Mouse (Mus musculus) limb, embryonic 14.5 days (tissue): Measurements from ENCODE around the gene Gm11639. TPM values are rescaled to one million over a fixed set of nuclear protein-coding genes. Genes with fewer than 3 reads are reported as not detected.
A peak's percentile ranks its signal among the peaks of the same experiment; 100 is the strongest.

Experiments
- ATAC-seq: fragments of 200-750 bp; cut with Nextera tagmentation; 2 replicates; pipeline ENCODE4 v1.8.0; 2017; ENCODE audit warnings: low read depth, moderate number of reproducible peaks, moderate TSS enrichment; ENCODE audit not compliant: low FRiP score
- DNase-seq: peaks from one replicate; pipeline ENCODE4 v3.0.0-alpha.2; 2015; ENCODE audit warnings: low spot score
- H3K27ac ChIP-seq: fragments of 300-500 bp; sonication (generic); replicated peaks from 2 replicates; pipeline ENCODE4 v1.5.1; 2014; ENCODE audit warnings: low read depth, mild to moderate bottlenecking, low read length, moderate library complexity, mixed read lengths
- H3K27me3 ChIP-seq: fragments of 300-500 bp; sonication (generic); 2 replicates; pipeline ENCODE4 v1.6.1; 2014; ENCODE audit warnings: low read length, mixed read lengths; ENCODE audit not compliant: control insufficient read depth, insufficient read depth
- H3K36me3 ChIP-seq: fragments of 300-500 bp; sonication (generic); 2 replicates; pipeline ENCODE4 v1.6.1; 2014; ENCODE audit warnings: mild to moderate bottlenecking, low read length, moderate library complexity, mixed read lengths; ENCODE audit not compliant: control insufficient read depth, insufficient read depth
- H3K4me1 ChIP-seq: fragments of 300-500 bp; sonication (generic); 2 replicates; pipeline ENCODE4 v1.6.1; 2014; ENCODE audit warnings: antibody characterized with exemption, low read length, mixed read lengths; ENCODE audit not compliant: control insufficient read depth, insufficient read depth
- H3K4me2 ChIP-seq: fragments of 300-500 bp; sonication (generic); replicated peaks from 2 replicates; pipeline ENCODE4 v1.6.1; 2014; ENCODE audit warnings: low read depth, mild to moderate bottlenecking, low read length, moderate library complexity; ENCODE audit not compliant: severe bottlenecking
- H3K4me3 ChIP-seq: fragments of 300-500 bp; sonication (generic); replicated peaks from 2 replicates; pipeline ENCODE4 v1.5.1; 2014; ENCODE audit warnings: low read length
- H3K9ac ChIP-seq: fragments of 300-500 bp; sonication (generic); 2 replicates; pipeline ENCODE4 v1.6.1; 2014; ENCODE audit warnings: mild to moderate bottlenecking, low read depth, low read length, moderate library complexity; ENCODE audit not compliant: severe bottlenecking
- H3K9me3 ChIP-seq: fragments of 300-500 bp; sonication (generic); 2 replicates; pipeline ENCODE4 v1.6.1; 2016; ENCODE audit warnings: low read length; ENCODE audit not compliant: control insufficient read depth
- POLR2A ChIP-seq: fragments of 200-500 bp; IDR thresholded peaks from 2 replicates; pipeline ENCODE4 v1.8.0; 2012; ENCODE audit warnings: inconsistent platforms, mild to moderate bottlenecking, moderate library complexity, borderline replicate concordance; ENCODE audit not compliant: insufficient read depth, insufficient read length; ENCODE audit errors: extremely low read depth
- WGBS: fragments of 180-500 bp; shearing (Covaris S2); extraction: QIAGEN DNeasy Blood & Tissue Kit; methylation state at CpG from one replicate; pipeline ENCODE4 v1.1.7; 2014; 5-methylcytosine and 5-hydroxymethylcytosine counted together
- polyA plus RNA-seq, 2 experiments: library from polyadenylated mRNA; depleted of rRNA in 1 of 2; stranded (reverse) in 1 of 2; unstranded in 1 of 2; fragments of >200 nt; fragmentation: Nextera tagmentation in 1 of 2; extraction: Ambion mirVana in 1 of 2; gene quantifications; 2 replicates each; pipeline versions ENCODE4 v1.2.1 to v1.2.3; 2012 to 2014

Gm11639 gene
- under 0.01 TPM in 1 of 2 replicates, not detected in the other for polyA plus RNA-seq (2012; rRNA removed)
- polyA plus RNA-seq (2014; fragmentation: Nextera tagmentation; extraction: Ambion mirVana): 0.01 TPM in 1 of 2 replicates, not detected in the other

DNA sequence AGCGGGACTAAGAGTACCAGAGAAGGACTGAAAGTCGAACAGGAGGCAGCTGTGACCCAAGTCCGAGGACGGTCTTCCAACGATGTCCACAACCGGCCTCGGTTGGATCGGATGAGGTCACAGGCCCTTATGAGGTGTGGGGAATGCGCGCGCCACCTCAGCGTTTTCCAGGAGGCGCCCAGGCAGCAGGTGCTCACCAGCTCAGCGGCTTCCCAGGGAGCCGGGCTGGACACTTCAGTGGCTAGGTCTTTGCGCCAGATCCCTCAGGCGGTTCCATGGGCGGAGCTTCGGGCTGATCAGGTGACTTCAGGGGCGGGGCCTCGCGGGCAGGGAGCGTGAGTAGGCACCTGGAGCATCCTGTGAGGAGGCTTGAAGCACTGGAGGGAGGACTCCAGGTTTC lies at the start of gene Gm11639:
Gene Gm11639, plus strand, starts transcription at position 160 of the 400 bp plus-strand sequence.
- Histone ChIP-seq H3K4me3 (no peak within 1 kb of the TSS), H3K4me1 (peaks cover 3% of the 10 kb centered on the region; the same call in 1 of the 2 replicates), H3K27me3 (no peaks in the 10 kb centered on the region), H3K36me3 (no peaks in the 10 kb centered on the region), H3K27ac (no peak within 1 kb of the TSS), H3K9me3 (no peaks in the 10 kb centered on the region), H3K4me2 (0 out of 2 replicates have a peak within 1 kb of the TSS, but pooled peaks have one; percentile 10), H3K9ac (no peak within 1 kb of the TSS)
- TF ChIP-seq POLR2A: no peak
- WGBS: 25% methylated on average over 23 of the region's 23 CpGs
- ATAC-seq: no peak
- DNase-seq: no peak

GRCm38 (mm10) chr11:104637010-104637409 lies 48.5 kb upstream of the Gm11639 start:
- no peak overlapping the region for H3K4me3 ChIP-seq
- H3K36me3 ChIP-seq: no peaks in the 10 kb centered on the region
- TF ChIP-seq POLR2A: no peak
- ATAC-seq: no peak
- WGBS: 89% methylated on average over 14 of the region's 14 CpGs
- H3K27ac ChIP-seq: no peak overlapping the region
- H3K9ac ChIP-seq: no peak overlapping the region
- no peaks in the 10 kb centered on the region for H3K27me3 ChIP-seq
- H3K4me2 ChIP-seq: no peak overlapping the region
- no peaks in the 10 kb centered on the region for H3K9me3 ChIP-seq
- no peak for DNase-seq
- no peaks in the 10 kb centered on the region for H3K4me1 ChIP-seq

- no peak overlapping the region for H3K4me2 ChIP-seq
- H3K4me3 ChIP-seq: no peak overlapping the region
- H3K4me1 ChIP-seq: no peaks in the 10 kb centered on the region
- H3K9me3 ChIP-seq: no peaks in the 10 kb centered on the region
- no peak overlapping the region for H3K9ac ChIP-seq
- no peak for DNase-seq
- TF ChIP-seq POLR2A: no peak
- 60% methylated on average over 5 of the region's 5 CpGs for WGBS
- no peak for ATAC-seq
- H3K27ac ChIP-seq: no peak overlapping the region
- H3K36me3 ChIP-seq: no peaks in the 10 kb centered on the region
- H3K27me3 ChIP-seq: no peaks in the 10 kb centered on the region
Observed at GRCm38 (mm10) chr11:104638006-104638405, 47.5 kb upstream of the Gm11639 start.

- no peak overlapping the region for H3K27ac ChIP-seq
- no peak overlapping the region for H3K9ac ChIP-seq
- TF ChIP-seq POLR2A: no peak
- H3K4me1 ChIP-seq: no peaks in the 10 kb centered on the region
- H3K4me3 ChIP-seq: no peak overlapping the region
- ATAC-seq: no peak
- no peaks in the 10 kb centered on the region for H3K36me3 ChIP-seq
- no peaks in the 10 kb centered on the region for H3K9me3 ChIP-seq
- no peak for DNase-seq
- 65% methylated on average over 2 of the region's 2 CpGs for WGBS
- H3K4me2 ChIP-seq: no peak overlapping the region
- H3K27me3 ChIP-seq: no peaks in the 10 kb centered on the region
Observed at GRCm38 (mm10) chr11:104638906-104639305, 46.6 kb upstream of the Gm11639 start.

DNA sequence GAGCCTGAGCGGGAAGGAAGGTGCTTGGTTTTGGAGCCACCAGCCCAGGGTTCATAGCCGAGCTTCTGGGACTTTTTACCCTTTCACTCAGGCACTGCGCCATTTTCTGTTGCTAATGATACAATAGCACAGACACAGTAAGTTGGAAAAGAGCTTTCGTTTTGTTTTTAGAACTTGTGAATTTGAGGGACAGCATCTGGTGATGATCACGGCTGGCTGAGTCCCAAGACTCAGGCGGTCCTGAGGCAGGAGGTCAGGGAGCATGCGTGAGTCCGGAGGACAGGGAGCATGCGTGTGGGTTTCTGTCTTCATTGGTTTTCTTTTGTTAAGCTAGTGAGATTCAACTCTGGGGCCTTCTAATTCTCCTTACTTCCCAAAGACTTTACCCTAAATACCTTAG lies 45.9 kb upstream of the Gm11639 start:
- no peak for DNase-seq

More for the DNA sequence above, 45.9 kb upstream of the Gm11639 start:
- WGBS: 80% methylated on average over 9 of the region's 9 CpGs
- Histone ChIP-seq H3K4me2 (no peak overlapping the region), H3K9ac (no peak overlapping the region), H3K4me3 (no peak overlapping the region), H3K27me3 (no peaks in the 10 kb centered on the region), H3K27ac (no peak overlapping the region), H3K9me3 (no peaks in the 10 kb centered on the region), H3K36me3 (no peaks in the 10 kb centered on the region), H3K4me1 (no peaks in the 10 kb centered on the region)
- no peak for ATAC-seq
- no peak for TF ChIP-seq POLR2A
